Mouse (Mus musculus) layer of hippocampus, adult 8-10 months (tissue): ENCODE results near the gene Apol7c. TPM values are rescaled to one million over a fixed set of nuclear protein-coding genes. Genes with fewer than 3 reads are reported as not detected.
A peak's percentile ranks its signal among the peaks of the same experiment; 100 is the strongest.
"Not testable (repeated sequence)": the region's sequence is repeated elsewhere in the genome, so short reads cannot be mapped to it uniquely, and the experiment has no call there.

Experiments used
- DNase-seq, 2 experiments: peaks; one replicate each; pipeline ENCODE4 v3.0.0; 2022; ENCODE audit warnings: low spot score in 2 of 2
- total RNA-seq, 4 experiments: library from RNA; stranded (reverse); gene quantifications; 2 replicates each; pipeline ENCODE4 v1.2.4; 2022

Apol7c gene
- not detected for total RNA-seq

DNA sequence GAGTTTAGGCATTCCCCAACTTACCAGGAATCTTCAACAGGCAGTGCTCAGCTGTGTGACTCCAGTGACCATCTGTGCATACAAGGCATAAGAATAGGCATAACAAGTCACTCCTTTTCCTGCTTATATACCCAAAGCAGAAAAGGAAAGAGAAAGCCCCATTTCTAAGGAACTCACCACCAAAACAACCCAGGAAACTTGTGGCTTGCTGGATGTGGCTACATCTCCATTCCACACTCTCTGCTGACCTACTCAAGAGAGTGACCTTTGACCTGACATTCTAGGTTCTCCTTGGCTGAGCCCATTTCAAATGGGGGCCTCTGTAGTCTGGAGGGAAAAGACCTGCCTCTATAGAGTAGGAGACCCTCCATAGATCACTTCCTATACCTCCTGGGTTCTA lies at the start of gene Apol7c:
Gene Apol7c (minus strand): TSS at position 101 of the 400 bp plus-strand sequence.
- DNase-seq, result no peak

- DNase-seq, result peak; percentile 5 to 23
Observed at GRCm38 (mm10) chr15:77581681-77582080, 48.6 kb upstream of the Apol7c start.

DNA sequence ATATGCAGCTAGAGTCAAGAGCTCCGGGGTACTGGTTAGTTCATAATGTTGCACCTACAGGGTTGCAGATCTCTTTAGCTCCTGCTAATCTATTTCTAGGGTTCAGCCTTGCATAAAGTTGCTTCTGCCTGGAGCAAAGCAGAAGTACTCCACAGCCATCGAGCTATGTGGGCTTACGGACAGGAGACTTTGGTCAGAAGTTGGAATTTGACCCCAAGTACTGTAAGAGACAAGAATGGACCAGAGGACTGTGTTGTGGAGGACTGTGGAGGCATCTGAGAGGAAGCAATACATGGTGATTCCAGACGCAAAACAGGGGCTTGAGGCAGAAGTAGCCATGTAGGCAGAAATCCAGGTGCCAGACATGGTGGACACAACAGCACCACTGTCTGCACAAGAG lies 46.2 kb upstream of the Apol7c start:
- no peak for DNase-seq

DNA sequence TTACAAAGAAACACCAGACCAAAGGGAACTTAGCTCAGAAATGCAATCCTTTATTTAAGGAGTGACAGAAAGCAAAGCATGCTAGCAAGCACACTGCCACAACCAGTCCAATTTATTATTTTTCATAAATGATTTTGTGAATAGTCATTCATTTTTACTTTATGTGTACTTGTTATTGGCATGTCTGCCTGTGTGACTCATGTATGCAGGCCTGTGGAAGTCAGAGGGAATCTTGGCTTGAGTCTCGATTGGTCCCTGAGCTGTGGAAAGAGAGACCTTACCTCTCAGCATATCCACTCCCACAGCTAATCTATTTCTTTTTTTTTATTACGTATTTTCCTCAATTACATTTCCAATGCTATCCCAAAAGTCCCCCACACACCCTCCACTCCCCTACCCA lies 45.7 kb upstream of the Apol7c start:
- no peak for DNase-seq

DNA sequence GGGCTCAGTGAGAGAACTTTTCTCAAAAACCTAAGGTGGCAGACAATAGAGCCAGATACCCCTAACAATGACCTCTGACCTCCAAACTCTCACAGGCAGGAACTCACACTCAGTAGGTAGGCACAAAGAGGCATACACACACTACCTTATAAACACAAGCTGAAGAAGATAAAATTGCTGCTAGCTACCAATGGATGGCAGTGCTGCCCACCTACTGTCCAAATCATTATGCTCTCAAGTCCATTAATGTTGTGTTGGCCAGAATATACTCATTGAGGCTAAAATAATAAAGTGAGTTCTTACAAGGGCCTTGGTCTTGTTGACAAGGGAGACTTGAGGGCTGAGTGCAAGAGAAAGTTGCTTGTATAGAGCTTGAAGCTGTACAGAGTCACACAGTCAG lies 30.1 kb upstream of the Apol7c start:
- no peak for DNase-seq

DNA sequence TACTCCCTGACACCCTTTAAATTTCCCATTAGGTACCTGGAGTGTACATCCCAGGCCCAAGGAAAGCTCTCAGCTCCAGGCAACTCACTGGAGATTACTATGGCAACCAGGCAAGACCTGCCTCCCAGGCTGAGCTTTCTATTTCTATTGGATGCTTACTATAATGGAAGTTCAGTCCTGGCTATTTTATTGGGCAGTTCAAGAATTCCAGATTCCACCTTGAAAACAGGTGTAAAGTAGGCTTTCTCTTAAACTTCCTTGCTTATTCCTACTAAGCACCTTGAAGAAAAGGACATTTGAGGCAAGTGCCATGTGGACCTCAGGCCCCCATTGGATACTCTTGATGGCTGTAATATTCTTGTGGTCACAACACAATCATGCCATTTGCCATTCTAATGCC lies 28.7 kb upstream of the Apol7c start, which contains the start of gene 1700025B11Rik:
Gene 1700025B11Rik (minus strand): TSS at position 101 of the 400 bp plus-strand sequence.
- DNase-seq, result no peak

DNA sequence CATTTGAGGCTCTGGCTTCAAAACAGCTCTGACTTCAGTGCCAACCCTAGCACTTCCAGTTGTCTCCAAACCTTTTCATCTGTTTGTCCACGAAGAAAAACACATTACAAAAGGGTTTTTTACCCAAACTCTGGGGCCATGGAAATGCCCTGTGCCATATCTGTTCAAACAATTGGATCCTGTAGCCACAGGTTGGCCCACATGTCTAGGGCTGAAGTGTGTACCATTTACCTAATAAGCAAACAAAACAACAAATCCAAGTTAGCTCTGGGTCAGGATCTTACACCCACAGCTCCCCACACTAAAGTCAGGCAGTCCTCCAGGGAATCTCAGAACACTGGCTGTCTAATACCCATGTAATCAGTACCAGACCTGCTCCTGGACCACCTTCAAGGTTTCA lies 6.1 kb upstream of the Apol7c start:
- not testable (repeated sequence) for DNase-seq

DNA sequence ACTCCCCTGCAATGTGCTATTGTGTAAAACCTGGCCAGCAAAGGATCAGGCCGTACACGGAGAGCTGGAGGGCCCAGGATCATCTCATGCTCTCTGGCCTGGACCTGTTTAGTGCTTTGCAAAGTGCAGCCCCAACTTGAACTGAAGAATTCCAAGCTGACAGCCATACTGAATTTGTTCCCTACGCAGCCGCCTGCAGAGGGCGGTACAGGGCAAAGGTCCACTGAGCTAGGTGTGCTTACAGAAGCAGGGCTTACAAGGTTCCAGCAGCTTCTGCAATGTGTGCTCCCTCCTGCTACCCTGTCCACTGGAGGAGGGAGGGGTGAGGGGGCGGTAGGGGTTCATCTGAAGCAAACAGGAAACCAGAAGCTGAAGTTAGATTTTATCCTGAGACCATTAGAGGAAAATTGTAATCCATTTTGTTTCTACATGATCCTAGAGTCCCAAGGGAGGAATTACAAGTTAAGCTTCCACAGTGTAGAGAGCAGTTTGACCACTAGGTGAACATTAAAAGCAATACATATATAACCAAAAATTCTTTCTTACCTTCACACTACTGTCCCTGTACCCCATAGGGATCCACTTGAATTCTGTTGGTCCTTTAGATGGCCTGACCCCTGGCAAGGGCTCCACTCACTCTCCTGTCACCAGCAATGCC lies 9.8 kb downstream of the Apol7c start:
- DNase-seq, result peak in 1 of 2 experiments; percentile 26

DNA sequence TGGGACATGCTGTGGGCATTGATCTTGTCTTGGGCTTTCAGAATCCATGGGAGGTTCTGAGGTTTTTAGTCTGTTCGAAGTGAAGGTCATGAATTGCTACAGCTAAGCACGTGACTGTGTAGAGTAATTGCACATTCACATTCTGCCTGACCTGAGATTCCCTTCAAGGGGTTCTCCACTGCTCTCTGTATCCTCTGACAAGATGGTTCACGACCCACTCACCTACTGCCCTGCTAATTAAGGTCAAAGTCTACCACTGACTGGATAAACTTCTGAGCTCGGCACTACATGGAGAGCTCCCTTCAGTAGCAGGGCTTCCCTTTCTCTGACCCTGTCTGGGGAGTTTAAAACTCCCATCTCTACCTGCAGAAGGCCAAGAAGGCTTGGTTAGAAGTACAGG lies 12.5 kb downstream of the Apol7c start:
- DNase-seq, result not testable (repeated sequence)

DNA sequence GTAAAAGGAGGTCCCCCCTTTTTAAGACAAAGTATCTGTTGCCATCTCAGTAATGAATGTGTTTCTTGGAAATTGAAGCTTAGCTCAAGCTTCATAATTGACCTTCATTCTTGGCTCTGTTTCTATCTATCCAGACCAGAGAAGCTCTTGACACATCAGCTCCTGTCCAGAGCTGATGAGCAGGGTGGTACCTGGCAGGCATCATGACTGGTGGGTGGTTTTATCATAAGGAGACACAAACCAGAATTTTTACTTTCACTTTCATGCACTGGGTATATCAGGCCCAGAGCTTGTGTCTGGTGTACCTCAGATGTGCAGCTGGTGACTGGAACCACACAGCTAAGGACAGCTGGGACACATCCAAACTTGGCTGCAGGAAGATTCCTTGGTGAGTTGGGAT lies 25.1 kb downstream of the Apol7c start, which contains the start of gene Apol11a:
Gene Apol11a (plus strand): TSS at position 306 of the 400 bp plus-strand sequence.
- not testable (repeated sequence) for DNase-seq

DNA sequence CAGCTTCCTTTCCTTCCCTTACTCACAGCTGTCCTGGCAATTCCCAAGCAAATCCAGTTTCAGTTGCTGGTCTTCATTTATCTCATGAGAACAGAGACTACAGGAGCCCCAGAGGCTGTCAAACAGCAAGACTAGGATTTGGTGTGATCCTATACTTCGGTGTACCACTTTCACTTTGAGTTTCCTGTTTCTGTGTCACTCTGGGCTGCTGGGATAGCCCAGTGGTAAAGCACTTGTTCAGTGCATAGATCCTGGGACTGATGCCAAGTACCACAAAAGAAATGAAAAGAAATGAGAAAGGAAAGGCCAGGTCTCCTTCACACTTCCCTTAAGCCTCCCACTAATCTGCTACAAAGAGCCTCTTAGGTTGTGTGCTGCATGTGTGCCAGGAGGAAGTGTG lies 38.4 kb downstream of the Apol7c start:
- not testable (repeated sequence) for DNase-seq

- not testable (repeated sequence) for DNase-seq
Observed at GRCm38 (mm10) chr15:77493181-77493580, 39.9 kb downstream of the Apol7c start.

- DNase-seq, result no peak
Observed at GRCm38 (mm10) chr15:77482140-77482794, 50.8 kb downstream of the Apol7c start.

GRCm38 (mm10) chr15:77476693-77477092 lies 56.4 kb downstream of the Apol7c start, which contains the start of gene Apol10a:
Gene Apol10a (plus strand): TSS chr15:77477047.
- DNase-seq, result not testable (repeated sequence)

Other genes with a start within 250 kb of the Apol7c start
- 100 to 1,000 TPM; 200 to 279 (median 237) TPM for gene Rbfox2, start 226.3 kb downstream of the Apol7c start, total RNA-seq
- 1 to 10 TPM in 1 of 4 experiments, under 1 TPM in 2, not detected in 1; 0.14 to 1.3 (median 0.82) TPM for gene Apol7a, start 134.2 kb downstream of the Apol7c start, total RNA-seq
- gene Apol9a, start 122.2 kb downstream of the Apol7c start, total RNA-seq, result under 1 TPM in 1 of 4 experiments, not detected in 3; 0.32 TPM
- not detected for gene Apol7b, start 85.8 kb downstream of the Apol7c start, total RNA-seq
- not detected for gene Apol10a, start 56.3 kb downstream of the Apol7c start, total RNA-seq
- gene Apol11a, start 25.0 kb downstream of the Apol7c start, total RNA-seq, result not detected
- not detected for gene 1700025B11Rik, start 28.6 kb upstream of the Apol7c start, total RNA-seq
- gene Apol10b, start 62.8 kb upstream of the Apol7c start, total RNA-seq, result under 1 TPM in 3 of 4 experiments, not detected in 1; 0.16 to 0.32 (median 0.27) TPM
- not detected for gene Gm36245, start 65.9 kb upstream of the Apol7c start, total RNA-seq
- gene Apol11b, start 110.0 kb upstream of the Apol7c start, total RNA-seq, result under 1 TPM in 2 of 4 experiments, not detected in 2; 0.17 to 0.28 TPM
- not detected for gene Apol7e, start 165.5 kb upstream of the Apol7c start, total RNA-seq
- gene Apol9b, start 195.7 kb upstream of the Apol7c start, total RNA-seq, result not detected
- 10 to 100 TPM in 2 of 4 experiments, 1 to 10 TPM in 2; 6.3 to 14.1 (median 9.1) TPM for gene Apol8, start 223.7 kb upstream of the Apol7c start, total RNA-seq